Mouse (Mus musculus) neutrophil, adult 5-6 weeks (primary cell): ENCODE data around the gene Grsf1. TPM values are rescaled to one million over a fixed set of nuclear protein-coding genes. Genes with fewer than 3 reads are reported as not detected.

Experiments used
- ATAC-seq: fragments of 151-379, 151-347 bp; 2 replicates; pipeline ENCODE4 v1.8.0; 2017; ENCODE audit warnings: mild to moderate bottlenecking, moderate TSS enrichment; ENCODE audit not compliant: insufficient number of reproducible peaks, poor library complexity, low FRiP score, severe bottlenecking; ENCODE audit errors: extremely low read depth
- total RNA-seq: library from RNA; stranded (forward); fragments of 200-1000 nt; gene quantifications from 2 replicates; pipeline ENCODE4 v1.2.3, GENCODE M21; 2017

Grsf1 gene
- total RNA-seq, 1 experiment from 2014 or later, result 70.2 TPM

DNA sequence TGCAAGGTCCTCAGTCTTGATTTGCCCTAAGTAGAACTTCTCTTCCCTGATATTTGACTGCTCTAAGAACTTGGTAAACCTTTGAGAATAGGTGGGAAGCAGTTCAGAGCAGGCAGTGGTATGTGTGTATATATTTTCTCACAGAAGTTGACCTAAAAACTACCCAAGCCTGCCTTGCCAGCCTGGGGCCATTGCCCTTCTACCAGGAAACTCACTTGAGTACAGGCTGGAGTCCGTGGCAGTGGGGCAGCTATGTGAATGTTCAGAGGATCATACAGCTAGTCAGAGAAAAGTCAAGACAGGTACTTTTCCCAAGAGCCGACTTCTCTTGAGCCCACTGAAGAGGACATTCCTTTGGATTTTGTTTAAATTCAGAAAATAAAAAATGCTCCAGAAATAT, 31.1 kb downstream of the Grsf1 start:
- no peak for ATAC-seq

- no peak for ATAC-seq
Observed at GRCm38 (mm10) chr5:88643491-88643890, 32.5 kb downstream of the Grsf1 start.

DNA sequence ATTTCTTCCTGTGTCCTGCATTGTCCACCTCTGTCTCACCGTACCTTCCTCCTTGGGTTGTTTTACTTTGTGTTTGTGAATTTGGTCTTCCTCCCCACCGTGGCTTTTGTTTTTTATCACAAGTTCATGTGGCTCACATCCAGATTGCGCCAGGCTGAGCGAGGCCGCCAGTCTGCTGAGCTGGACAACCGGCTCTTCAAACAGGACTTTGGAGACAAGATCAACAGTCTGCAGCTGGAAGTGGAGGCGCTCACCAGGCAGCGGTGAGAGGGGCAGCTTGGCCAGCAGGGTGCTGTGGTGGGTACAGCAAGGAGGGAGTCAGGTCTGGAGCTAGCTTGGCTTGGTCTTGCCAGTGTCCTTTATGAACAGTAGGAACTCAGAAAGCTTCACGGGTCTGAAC, 33.2 kb downstream of the Grsf1 start:
- no peak for ATAC-seq

- no peak for ATAC-seq
Observed at GRCm38 (mm10) chr5:88634076-88634475, 41.9 kb downstream of the Grsf1 start.

GRCm38 (mm10) chr5:88632463-88632862, 43.5 kb downstream of the Grsf1 start:
- ATAC-seq, result no peak

- no peak for ATAC-seq
Observed at GRCm38 (mm10) chr5:88631545-88631944, 44.4 kb downstream of the Grsf1 start.

DNA sequence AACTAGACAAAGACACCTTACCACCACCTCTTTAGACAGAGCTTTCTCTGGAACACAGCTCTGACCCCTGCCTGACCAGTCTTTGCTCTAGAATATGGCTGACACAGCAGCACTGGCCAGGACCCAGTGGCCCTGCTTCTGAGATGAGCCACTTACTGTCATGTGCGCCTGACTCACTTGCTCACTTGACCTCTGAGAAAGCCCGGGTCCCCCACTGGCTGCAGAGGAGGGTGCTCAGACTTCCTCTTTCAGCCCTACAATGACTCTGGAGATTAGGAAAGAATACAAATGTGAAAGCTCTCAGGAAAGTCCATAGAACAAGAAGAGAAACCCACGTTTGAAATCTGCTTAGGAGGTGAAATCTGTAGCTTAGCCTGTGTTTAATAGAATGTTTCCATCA, 45.1 kb downstream of the Grsf1 start:
- ATAC-seq, result peak; percentile 56; the same call in 1 of the 2 replicates

GRCm38 (mm10) chr5:88629987-88630386, 46.0 kb downstream of the Grsf1 start:
- no peak for ATAC-seq

GRCm38 (mm10) chr5:88629125-88629524, 46.8 kb downstream of the Grsf1 start:
- no peak for ATAC-seq

- ATAC-seq, result no peak
Observed at GRCm38 (mm10) chr5:88627545-88627944, 48.4 kb downstream of the Grsf1 start.

- ATAC-seq, result no peak
Observed at GRCm38 (mm10) chr5:88616988-88617387, 59.0 kb downstream of the Grsf1 start.

DNA sequence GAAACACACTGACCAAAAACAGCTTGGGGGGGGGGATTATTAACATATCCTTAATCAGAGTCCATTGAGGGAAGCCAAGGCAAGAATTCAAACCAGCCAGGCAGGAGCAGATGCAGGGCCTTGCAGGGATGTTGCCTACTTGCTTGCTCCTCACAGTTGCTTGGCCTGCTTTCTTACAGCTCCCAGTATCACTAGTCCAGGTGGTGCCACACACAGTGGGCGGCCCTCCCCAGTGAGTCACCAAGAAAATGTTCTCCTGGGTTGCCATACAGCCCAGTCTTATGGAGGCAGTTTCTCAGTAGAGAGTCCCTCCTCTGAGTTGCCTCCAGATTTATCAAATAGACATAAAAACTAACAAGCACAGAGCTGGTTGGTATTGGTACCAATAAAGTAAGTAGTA, 61.8 kb downstream of the Grsf1 start:
- no peak for ATAC-seq

Other genes with a start within 250 kb of the Grsf1 start
- gene Ambn, start 220.2 kb downstream of the Grsf1 start, total RNA-seq, result not detected in 2 replicates
- gene Enam, start 188.2 kb downstream of the Grsf1 start, total RNA-seq, result not detected in 2 replicates
- gene Jchain, start 148.3 kb downstream of the Grsf1 start, total RNA-seq, result 6.8 and 8.2 TPM in 2 replicates
- gene Utp3, start 121.7 kb downstream of the Grsf1 start, total RNA-seq, result 56.3 and 59.2 TPM in 2 replicates
- 17.1 and 22.7 TPM in 2 replicates for gene Rufy3, start 111.1 kb downstream of the Grsf1 start, total RNA-seq
- gene Mob1b, start 44.7 kb upstream of the Grsf1 start, total RNA-seq, result 16.4 and 16.7 TPM in 2 replicates
- 146 and 157 TPM in 2 replicates for gene Dck, start 88.8 kb upstream of the Grsf1 start, total RNA-seq
- 0.23 TPM in 1 of 2 replicates, not detected in the other for gene Slc4a4, start 210.6 kb upstream of the Grsf1 start, total RNA-seq